Mouse (Mus musculus) heart, adult 2 months (tissue): Measurements from ENCODE around the gene Tjp3. TPM values are rescaled to one million over a fixed set of nuclear protein-coding genes. Genes with fewer than 3 reads are reported as not detected.

Experiments
- DNase-seq, 2 experiments: peaks; one replicate each; pipeline ENCODE4 v3.0.0; 2021
- H3K27ac ChIP-seq: fragments of 200-600 bp; 2 replicates; pipeline ENCODE4 v1.8.1; 2022
- H3K27me3 ChIP-seq: fragments of 200-500 bp; 2 replicates; pipeline ENCODE4 v1.6.1; 2012; ENCODE audit warnings: mild to moderate bottlenecking, low read length, inconsistent platforms, mixed read lengths; ENCODE audit not compliant: control insufficient read depth, insufficient read depth
- H3K36me3 ChIP-seq: fragments of 200-500 bp; 2 replicates; pipeline ENCODE4 v1.6.1; 2012; ENCODE audit warnings: low read length, inconsistent platforms; ENCODE audit not compliant: control insufficient read depth, insufficient read depth
- H3K4me1 ChIP-seq: fragments of 200-500 bp; 2 replicates; pipeline ENCODE4 v1.6.1; 2011; ENCODE audit warnings: low read length; ENCODE audit not compliant: control insufficient read depth, insufficient read depth
- H3K4me3 ChIP-seq: fragments of 200-600 bp; 2 replicates; pipeline ENCODE4 v1.8.1; 2022
- H3K79me2 ChIP-seq: fragments of 200-500 bp; replicated peaks from 2 replicates; pipeline ENCODE4 v1.6.1; 2012; ENCODE audit warnings: mild to moderate bottlenecking, inconsistent platforms, low read length, moderate library complexity, mixed read lengths; ENCODE audit not compliant: control insufficient read depth, insufficient read depth
- H3K9ac ChIP-seq: fragments of 200-500 bp; 2 replicates; pipeline ENCODE4 v1.6.1; 2012; ENCODE audit warnings: low read depth, mild to moderate bottlenecking, control low read depth, inconsistent platforms, low read length, mixed read lengths
- CTCF ChIP-seq: fragments of 200-600 bp; IDR thresholded peaks from 2 replicates; pipeline ENCODE4 v1.8.1; 2022; ENCODE audit warnings: antibody characterized with exemption, mild to moderate bottlenecking, moderate library complexity
- EP300 ChIP-seq: fragments of 200-500 bp; IDR thresholded peaks from 2 replicates; pipeline ENCODE4 v1.6.1; 2011; ENCODE audit warnings: low read depth, low read length, control low read depth; ENCODE audit not compliant: insufficient read depth
- POLR2A ChIP-seq: fragments of 200-500 bp; IDR thresholded peaks from 2 replicates; pipeline ENCODE4 v1.6.1; 2011; ENCODE audit warnings: mild to moderate bottlenecking, low read depth, low read length, control low read depth; ENCODE audit not compliant: insufficient read depth
- WGBS: fragments of 180-500 bp; shearing (Covaris S2); methylation state at CpG from one replicate; pipeline ENCODE4 v1.1.7; 2018; 5-methylcytosine and 5-hydroxymethylcytosine counted together
- intact Hi-C: fragments of 180-260 bp; cut with DNase I; formaldehyde crosslinking; loops from one replicate; pipeline ENCODE4 v1.15.1; 2025
- polyA plus RNA-seq: library from polyadenylated mRNA; depleted of rRNA; stranded (reverse); fragments of >200 nt; gene quantifications from 2 replicates; pipeline ENCODE4 v1.2.3, GENCODE M21; 2012
- total RNA-seq, 2 experiments: library from RNA; stranded (reverse); gene quantifications; 2 replicates each; pipeline ENCODE4 v1.2.3; 2021

Tjp3 gene
- total and polyA plus RNA-seq, 3 experiments: 0.78 TPM; not detected in 2

DNA sequence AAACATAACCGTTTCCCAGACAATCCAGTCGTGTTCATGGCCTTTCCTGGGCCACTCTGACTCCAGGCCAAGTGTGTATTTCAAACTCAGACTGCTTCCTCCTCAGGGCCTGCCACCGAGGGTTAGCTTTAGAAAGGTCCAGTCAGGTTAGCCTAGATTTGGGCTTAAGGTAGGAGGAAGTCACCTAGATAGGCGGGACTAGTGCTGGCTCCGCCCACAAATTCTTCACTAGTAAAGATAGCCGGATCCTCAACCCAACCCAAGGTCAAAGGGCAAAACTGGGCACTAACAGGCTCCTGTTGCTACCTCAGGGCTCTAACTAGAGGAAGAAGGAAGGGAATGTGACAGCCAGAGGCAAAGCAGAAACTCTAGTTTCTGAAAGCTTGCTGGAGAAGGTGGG is 4.8 kb downstream of the Tjp3 start:
- Histone ChIP-seq H3K4me3 (no peak overlapping the region), H3K4me1 (peaks cover 1% of the 10 kb centered on the region; the same call in 1 of the 2 replicates), H3K36me3 (no peaks in the 10 kb centered on the region), H3K79me2 (no peaks in the 10 kb centered on the region), H3K27me3 (peaks cover 4% of the 10 kb centered on the region; the same call in 1 of the 2 replicates), H3K27ac (no peak overlapping the region), H3K9ac (no peak overlapping the region)
- DNase-seq: no peak
- WGBS: 51% methylated on average over 6 of the region's 6 CpGs
- no peak for TF ChIP-seq EP300
- TF ChIP-seq POLR2A: no peak
- no peak for TF ChIP-seq CTCF
- intact Hi-C loops: loop anchor here (5.0 kb wide), 1 partner anchor 166 kb away; no protein-coding TSS in a partner anchor

- TF ChIP-seq POLR2A (no peak), CTCF (no peak), EP300 (no peak)
- H3K4me3 ChIP-seq: peak overlapping the region; percentile 39
- intact Hi-C loops: loop anchor here (5.0 kb wide), 1 partner anchor 166 kb away; no protein-coding TSS in a partner anchor
- no peaks in the 10 kb centered on the region for H3K36me3 ChIP-seq
- DNase-seq: peak; percentile 91 to 97
- H3K79me2 ChIP-seq: no peaks in the 10 kb centered on the region
- WGBS: 3% methylated on average over 54 of the region's 54 CpGs
- peaks cover 4% of the 10 kb centered on the region; the same call in 1 of the 2 replicates for H3K27me3 ChIP-seq
- no peak overlapping the region for H3K27ac ChIP-seq
- H3K9ac ChIP-seq: peak overlapping the region; percentile 47
- peaks cover 1% of the 10 kb centered on the region; the same call in 1 of the 2 replicates for H3K4me1 ChIP-seq
Measured at GRCm38 (mm10) chr10:81285694-81286450, 5.5 kb downstream of the Tjp3 start.

DNA sequence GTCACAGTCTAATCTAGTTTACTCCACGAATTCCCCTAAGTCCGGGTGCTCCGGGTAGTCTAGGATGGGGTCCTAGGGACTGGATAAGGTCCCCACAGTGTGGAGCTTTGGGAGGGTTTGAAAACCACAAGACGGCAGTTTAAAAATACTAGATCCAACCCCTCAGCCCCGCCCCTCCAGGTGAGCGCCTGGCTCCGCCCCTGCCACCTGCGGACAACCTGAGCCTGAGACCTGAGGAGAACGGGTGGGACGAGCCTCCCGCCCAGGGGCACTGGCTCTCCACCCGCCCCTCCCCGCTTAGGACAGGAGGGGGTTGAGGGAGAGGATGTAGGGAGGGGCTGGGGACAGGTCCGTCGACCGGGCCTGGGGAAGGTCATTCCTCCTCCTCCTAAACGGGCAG is 6.7 kb downstream of the Tjp3 start:
- TF ChIP-seq CTCF: no peak
- no peak for TF ChIP-seq EP300
- no peak for TF ChIP-seq POLR2A
- no peak overlapping the region for H3K4me3 ChIP-seq
- intact Hi-C loops: loop anchor here (5.0 kb wide), 1 partner anchor 168 kb away; no protein-coding TSS in a partner anchor
- H3K27me3 ChIP-seq: peaks cover 4% of the 10 kb centered on the region; the same call in 1 of the 2 replicates
- no peaks in the 10 kb centered on the region for H3K36me3 ChIP-seq
- H3K27ac ChIP-seq: no peak overlapping the region
- H3K4me1 ChIP-seq: peaks cover 1% of the 10 kb centered on the region; the same call in 1 of the 2 replicates
- H3K79me2 ChIP-seq: no peaks in the 10 kb centered on the region
- DNase-seq: no peak
- WGBS: 18% methylated on average over 17 of the region's 17 CpGs
- no peak overlapping the region for H3K9ac ChIP-seq

DNA sequence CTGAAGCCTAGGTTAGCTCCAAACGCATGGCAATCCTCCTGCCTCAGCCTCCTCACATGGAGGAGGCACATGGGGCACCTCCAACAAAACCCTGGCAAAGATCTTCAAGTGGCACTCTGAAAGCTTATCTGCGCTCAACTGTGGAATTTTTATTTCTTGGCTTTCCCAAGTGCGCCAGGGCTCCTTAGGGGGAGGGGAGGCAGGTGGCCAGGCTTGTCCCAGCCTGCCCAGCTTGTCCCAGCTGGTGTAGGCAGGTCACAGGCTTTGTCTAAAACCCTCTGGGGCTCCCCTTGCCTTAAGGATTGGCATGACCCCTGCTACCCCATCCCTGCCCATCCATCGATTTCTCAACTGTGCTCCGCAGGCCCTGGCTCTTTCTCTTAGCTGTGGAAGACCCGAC is 7.2 kb downstream of the Tjp3 start:
- WGBS: 59% methylated on average over 6 of the region's 6 CpGs
- H3K4me3 ChIP-seq: no peak overlapping the region
- DNase-seq: no peak
- H3K27ac ChIP-seq: no peak overlapping the region
- H3K4me1 ChIP-seq: peaks cover 1% of the 10 kb centered on the region; the same call in 1 of the 2 replicates
- H3K36me3 ChIP-seq: no peaks in the 10 kb centered on the region
- no peak for TF ChIP-seq EP300
- no peak for TF ChIP-seq CTCF
- no peak for TF ChIP-seq POLR2A
- no peak overlapping the region for H3K9ac ChIP-seq
- intact Hi-C loops: no loop called here
- no peaks in the 10 kb centered on the region for H3K79me2 ChIP-seq
- peaks cover 4% of the 10 kb centered on the region; the same call in 1 of the 2 replicates for H3K27me3 ChIP-seq

DNA sequence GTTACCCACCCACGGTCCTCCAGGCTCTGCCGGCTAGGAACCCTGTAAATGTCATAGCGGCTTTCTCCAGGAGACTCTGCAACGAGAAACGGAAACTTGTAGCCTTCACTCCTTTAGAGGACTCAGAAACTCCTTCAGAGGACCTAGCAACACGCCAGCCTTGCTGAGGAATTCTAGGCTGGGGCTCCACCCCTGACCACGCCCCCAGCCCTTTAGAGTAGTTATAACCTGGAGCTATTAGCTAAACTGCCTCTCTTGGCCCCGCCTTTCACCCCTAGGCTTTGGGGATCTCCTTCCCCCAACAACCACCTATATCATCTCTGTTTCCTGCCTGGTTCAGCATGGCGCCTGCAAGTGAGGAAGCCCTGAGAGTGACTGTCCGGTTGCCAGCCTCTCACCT is 11.9 kb downstream of the Tjp3 start:
- H3K9ac ChIP-seq: no peak overlapping the region

DNA sequence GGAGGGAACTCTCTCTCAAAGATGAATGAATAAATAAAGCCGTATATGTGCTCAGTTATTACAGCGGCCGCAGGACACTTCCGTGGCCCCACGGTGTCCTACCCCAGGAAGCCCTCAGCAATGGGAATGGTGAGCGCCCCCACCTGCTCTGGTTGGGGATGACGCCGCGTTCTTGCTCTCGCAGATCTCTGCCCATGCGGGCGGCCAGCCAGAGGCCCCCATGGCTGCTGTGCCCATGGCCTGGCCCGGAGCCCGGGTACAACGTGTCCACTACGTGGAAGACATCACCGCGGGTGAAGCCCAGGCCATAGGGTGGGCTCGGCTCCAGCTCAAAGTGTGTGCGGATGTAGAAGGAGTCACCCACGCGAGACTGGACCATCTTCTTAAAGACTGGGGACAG is 13.7 kb downstream of the Tjp3 start:
- H3K27me3 ChIP-seq: no peaks in the 10 kb centered on the region; the same call in 1 of the 2 replicates
- DNase-seq: no peak
- H3K36me3 ChIP-seq: no peaks in the 10 kb centered on the region
- no peak overlapping the region for H3K9ac ChIP-seq
- no peaks in the 10 kb centered on the region for H3K79me2 ChIP-seq
- 63% methylated on average over 22 of the region's 22 CpGs for WGBS
- H3K4me3 ChIP-seq: no peak overlapping the region
- H3K27ac ChIP-seq: no peak overlapping the region
- intact Hi-C loops: no loop called here
- no peaks in the 10 kb centered on the region for H3K4me1 ChIP-seq
- TF ChIP-seq POLR2A (no peak), EP300 (no peak), CTCF (no peak)

More for the DNA sequence above, 11.9 kb downstream of the Tjp3 start:
- peaks cover 3% of the 10 kb centered on the region; the same call in 1 of the 2 replicates for H3K27me3 ChIP-seq
- 31% methylated on average over 10 of the region's 10 CpGs for WGBS
- no peak for DNase-seq
- intact Hi-C loops: no loop called here
- H3K4me1 ChIP-seq: no peaks in the 10 kb centered on the region
- H3K36me3 ChIP-seq: no peaks in the 10 kb centered on the region
- no peaks in the 10 kb centered on the region for H3K79me2 ChIP-seq
- TF ChIP-seq CTCF (no peak), POLR2A (no peak), EP300 (no peak)
- no peak overlapping the region for H3K27ac ChIP-seq
- H3K4me3 ChIP-seq: no peak overlapping the region
